Comparison of ENCODE assay signal across 25 mouse cellular contexts in the genomic region with DNA sequence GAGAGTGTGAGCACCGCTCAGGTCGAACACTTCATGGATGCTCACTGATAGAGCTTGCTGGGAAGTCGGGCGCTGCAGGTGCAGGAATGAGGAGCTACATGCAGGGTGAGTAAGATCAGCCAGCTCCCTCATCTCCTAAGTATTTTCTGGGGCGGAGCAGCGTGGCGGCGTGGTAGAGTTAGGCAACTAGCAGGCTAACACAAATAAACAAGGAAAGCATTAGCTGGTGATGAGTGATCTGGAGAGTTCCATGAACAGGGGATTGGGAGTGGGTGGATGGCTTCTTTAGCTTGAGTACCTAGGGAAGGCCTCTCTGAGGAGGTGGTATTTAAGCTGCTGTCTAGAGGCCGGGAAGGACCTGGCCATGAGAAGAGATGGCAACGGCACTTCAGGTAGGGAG.
DNase-seq lines count a peak whose midpoint lies in the region; ATAC-seq and TF ChIP-seq lines count a peak whose summit lies in the region.
"Had no signal": no experiment of that assay in that cellular context is flagged by ENCODE, and none has a peak within 500 bp of the region (broad histone marks: within the 10 kb centered on the region; RNA-seq: fewer than 3 reads in every experiment).

No protein-coding gene starts in this region.

- no peak for TF ChIP-seq CTCF in gastrocnemius, adult 2 months (IDR thresholded peaks at IDR 0.05)
- no peak for TF ChIP-seq CTCF in lung, postnatal 0 days (IDR thresholded peaks at IDR 0.05)
- TF ChIP-seq CTCF in stomach, postnatal 0 days (IDR thresholded peaks at IDR 0.05; ENCODE audit: low read depth): no peak

- H3K4me3 ChIP-seq in gastrocnemius, adult 2 months: no peak overlapping the region; the same call in 1 of the 2 replicates
- H3K4me3 ChIP-seq in heart, embryonic 13.5 days: no peak overlapping the region
- no peak overlapping the region for H3K4me3 ChIP-seq in lung, postnatal 0 days (ENCODE audit: low read depth, low read length)
- no peak overlapping the region for H3K4me3 ChIP-seq in stomach, postnatal 0 days (ENCODE audit: low read depth, low read length)
- no peak overlapping the region for H3K4me3 ChIP-seq in hindbrain, embryonic 11.5 days (ENCODE audit: low read depth, low read length)
- H3K4me3 ChIP-seq: forebrain, embryonic 13.5 days; heart, embryonic 15.5 days; liver, embryonic 15.5 days; megakaryocyte, embryonic 14.5 days; midbrain, embryonic 12.5 days; myocyte; neural tube, embryonic 12.5 days had no signal

- no peak for ATAC-seq in heart, embryonic 13.5 days (ENCODE audit: extremely low read depth, insufficient number of reproducible peaks, low FRiP score, low TSS enrichment)
- ATAC-seq in lung, postnatal 0 days: peak; percentile 37; the same call in 1 of the 2 replicates
- 0 out of 2 replicates have a peak, but pooled peaks have one; percentile 16 for ATAC-seq in stomach, postnatal 0 days (ENCODE audit: low FRiP score, low TSS enrichment)
- ATAC-seq in hindbrain, embryonic 11.5 days (ENCODE audit: low FRiP score): no peak
- ATAC-seq: forebrain, embryonic 13.5 days had no signal

- H3K9ac ChIP-seq in heart, embryonic 13.5 days: no peak overlapping the region
- no peak overlapping the region for H3K9ac ChIP-seq in lung, postnatal 0 days (replicated peaks; ENCODE audit: low read depth)
- no peak overlapping the region; the same call in 1 of the 2 replicates for H3K9ac ChIP-seq in stomach, postnatal 0 days (ENCODE audit: low read length)
- no peak overlapping the region for H3K9ac ChIP-seq in hindbrain, embryonic 11.5 days (ENCODE audit: low read depth, low read length)
- H3K9ac ChIP-seq: forebrain, embryonic 13.5 days; heart, embryonic 15.5 days; hindbrain, embryonic 14.5 days; liver, embryonic 15.5 days; midbrain, embryonic 12.5 days; neural tube, embryonic 12.5 days had no signal

- intact Hi-C loops in gastrocnemius, adult 2 months (cut with DNase I): no loop called here
- intact Hi-C loops in gastrocnemius, postnatal 14 days (cut with DNase I; ENCODE audit: low total_unique reads): loop anchor here (10.0 kb wide), 1 partner anchor 112 kb away; no protein-coding TSS in a partner anchor

- H3K4me1 ChIP-seq in heart, embryonic 13.5 days: peaks cover 32% of the 10 kb centered on the region
- peaks cover 12% of the 10 kb centered on the region; the same call in 1 of the 2 replicates for H3K4me1 ChIP-seq in lung, postnatal 0 days (ENCODE audit: insufficient read depth, low read depth, low read length)
- no peaks in the 10 kb centered on the region; the same call in 1 of the 2 replicates for H3K4me1 ChIP-seq in stomach, postnatal 0 days (replicated peaks; ENCODE audit: control insufficient read depth, insufficient read depth)
- H3K4me1 ChIP-seq in hindbrain, embryonic 11.5 days (replicated peaks; ENCODE audit: control insufficient read depth, insufficient read depth, low read length): no peaks in the 10 kb centered on the region
- H3K4me1 ChIP-seq: forebrain, embryonic 13.5 days; midbrain, embryonic 12.5 days; neural tube, embryonic 12.5 days had no signal

- no peaks in the 10 kb centered on the region for H3K27me3 ChIP-seq in heart, embryonic 13.5 days (replicated peaks)
- H3K27me3 ChIP-seq in lung, postnatal 0 days (replicated peaks; ENCODE audit: insufficient read depth, low read length): no peaks in the 10 kb centered on the region
- no peaks in the 10 kb centered on the region for H3K27me3 ChIP-seq in stomach, postnatal 0 days (ENCODE audit: control insufficient read depth, insufficient read depth, low read length)
- no peaks in the 10 kb centered on the region for H3K27me3 ChIP-seq in hindbrain, embryonic 11.5 days (ENCODE audit: control insufficient read depth, insufficient read depth, low read length)
- H3K27me3 ChIP-seq: forebrain, embryonic 13.5 days; heart, embryonic 15.5 days; liver, embryonic 15.5 days; midbrain, embryonic 12.5 days; neural tube, embryonic 12.5 days had no signal

- peak overlapping the region; percentile 74 for H3K27ac ChIP-seq in gastrocnemius, adult 2 months
- peak overlapping the region; percentile 12; the same call in 1 of the 2 replicates for H3K27ac ChIP-seq in heart, embryonic 13.5 days (replicated peaks)
- H3K27ac ChIP-seq in lung, postnatal 0 days (ENCODE audit: low read length): peak overlapping the region; percentile 55; the same call in 1 of the 2 replicates
- peak overlapping the region; percentile 53 for H3K27ac ChIP-seq in stomach, postnatal 0 days (replicated peaks)
- H3K27ac ChIP-seq in hindbrain, embryonic 11.5 days (ENCODE audit: low read depth, low read length): no peak overlapping the region
- H3K27ac ChIP-seq: forebrain, embryonic 13.5 days; heart, embryonic 15.5 days; hindbrain, embryonic 14.5 days; liver, embryonic 15.5 days; midbrain, embryonic 12.5 days; neural tube, embryonic 12.5 days had no signal

- WGBS in heart, embryonic 13.5 days: 55% methylated on average over 10 of the region's 10 CpGs
- WGBS in lung, postnatal 0 days: 47% methylated on average over 10 of the region's 10 CpGs
- 65% methylated on average over 10 of the region's 10 CpGs for WGBS in stomach, postnatal 0 days
- 73% methylated on average over 10 of the region's 10 CpGs for WGBS in hindbrain, embryonic 11.5 days

- DNase-seq in gastrocnemius, adult 2 months: peak; percentile 56
- no peak for DNase-seq in gastrocnemius, postnatal 14 days
- DNase-seq in heart, adult 8-10 months (ENCODE audit: low spot score): no peak
- DNase-seq in lung, postnatal 0 days (ENCODE audit: low spot score): peak; percentile 67
- DNase-seq in lung, postnatal 10 days: no peak
- no peak for DNase-seq in stomach, postnatal 0 days (ENCODE audit: low spot score)
- DNase-seq in hindbrain, embryonic 11.5 days (ENCODE audit: low spot score): no peak
- DNase-seq: adrenal gland, postnatal 14 days; cerebellum, adult 11 months; cerebellum, adult 9-10 months; cerebellum, postnatal 36 days; kidney, adult 11 months; kidney, postnatal 25 days; right cerebral cortex, adult 18-20 months; spleen, adult 18-20 months; thymus, postnatal 4 days had no signal

- TF ChIP-seq EP300 in lung, postnatal 0 days (IDR thresholded peaks at IDR 0.05): no peak
- no peak for TF ChIP-seq EP300 in stomach, postnatal 0 days (optimal IDR thresholded peaks at IDR 0.05)

- no peaks in the 10 kb centered on the region for H3K9me3 ChIP-seq in heart, embryonic 13.5 days
- H3K9me3 ChIP-seq in lung, postnatal 0 days (ENCODE audit: low read length): no peaks in the 10 kb centered on the region
- H3K9me3 ChIP-seq in stomach, postnatal 0 days (ENCODE audit: control insufficient read depth, low read length): no peaks in the 10 kb centered on the region
- no peaks in the 10 kb centered on the region for H3K9me3 ChIP-seq in hindbrain, embryonic 11.5 days (ENCODE audit: control insufficient read depth, low read length)
- H3K9me3 ChIP-seq: forebrain, embryonic 13.5 days; heart, embryonic 15.5 days; liver, embryonic 15.5 days; midbrain, embryonic 12.5 days; neural tube, embryonic 12.5 days had no signal

- no peaks in the 10 kb centered on the region for H3K36me3 ChIP-seq in heart, embryonic 13.5 days
- H3K36me3 ChIP-seq in lung, postnatal 0 days (ENCODE audit: insufficient read depth, low read length): no peaks in the 10 kb centered on the region
- no peaks in the 10 kb centered on the region for H3K36me3 ChIP-seq in stomach, postnatal 0 days (ENCODE audit: control insufficient read depth, insufficient read depth, low read length)
- no peaks in the 10 kb centered on the region for H3K36me3 ChIP-seq in hindbrain, embryonic 11.5 days (ENCODE audit: control insufficient read depth, insufficient read depth, low read length)
- H3K36me3 ChIP-seq: heart, embryonic 15.5 days; liver, embryonic 15.5 days; midbrain, embryonic 12.5 days; neural tube, embryonic 12.5 days had no signal

- no peak overlapping the region for H3K4me2 ChIP-seq in heart, embryonic 13.5 days
- no peak overlapping the region for H3K4me2 ChIP-seq in lung, postnatal 0 days (replicated peaks; ENCODE audit: low read depth, low read length)
- no peak overlapping the region for H3K4me2 ChIP-seq in stomach, postnatal 0 days (replicated peaks; ENCODE audit: low read depth)
- H3K4me2 ChIP-seq in hindbrain, embryonic 11.5 days (replicated peaks; ENCODE audit: low read depth, low read length): no peak overlapping the region
- H3K4me2 ChIP-seq: forebrain, embryonic 13.5 days; heart, embryonic 15.5 days; hindbrain, embryonic 14.5 days; liver, embryonic 15.5 days; midbrain, embryonic 12.5 days; neural tube, embryonic 12.5 days had no signal

Comparison
In these comparisons a context has a peak if more than half of its experiments do, and no peak if none do; other contexts are left out.
1. DNase-seq: peak in gastrocnemius, adult 2 months (single experiment) and lung, postnatal 0 days (single experiment); none in gastrocnemius, postnatal 14 days (single experiment), heart, adult 8-10 months (single experiment), lung, postnatal 10 days (single experiment), stomach, postnatal 0 days (single experiment) and hindbrain, embryonic 11.5 days (single experiment).
2. ATAC-seq: peak in lung, postnatal 0 days (single experiment) and stomach, postnatal 0 days (single experiment); none in heart, embryonic 13.5 days (single experiment) and hindbrain, embryonic 11.5 days (single experiment).